Mouse (Mus musculus) adrenal gland, adult 2 months (tissue): ENCODE measurements around the gene 4930519P11Rik. TPM values are rescaled to one million over a fixed set of nuclear protein-coding genes. Genes with fewer than 3 reads are reported as not detected.

Experiments used
- DNase-seq: peaks from one replicate; pipeline ENCODE4 v3.0.0; 2021
- long read RNA-seq: library from polyadenylated mRNA; stranded (forward); transcript quantifications from one replicate; pipeline ENCODE4 v2.0.0, GENCODE M21; 2021
- polyA plus RNA-seq: library from polyadenylated mRNA; depleted of rRNA; stranded (reverse); fragments of >200 nt; gene quantifications from 2 replicates; pipeline ENCODE4 v1.2.3, GENCODE M21; 2012; rRNA removed
- total RNA-seq, 2 experiments: library from RNA; stranded (reverse); gene quantifications; 2 replicates each; pipeline ENCODE4 v1.2.3; 2021

The 4930519P11Rik gene
- under 1 TPM in 1 of 2 experiments, not detected in 1; 0.66 TPM for total RNA-seq
- 1.1 and 2.5 TPM in 2 replicates for polyA plus RNA-seq
- long read RNA-seq = 0 reads

DNA sequence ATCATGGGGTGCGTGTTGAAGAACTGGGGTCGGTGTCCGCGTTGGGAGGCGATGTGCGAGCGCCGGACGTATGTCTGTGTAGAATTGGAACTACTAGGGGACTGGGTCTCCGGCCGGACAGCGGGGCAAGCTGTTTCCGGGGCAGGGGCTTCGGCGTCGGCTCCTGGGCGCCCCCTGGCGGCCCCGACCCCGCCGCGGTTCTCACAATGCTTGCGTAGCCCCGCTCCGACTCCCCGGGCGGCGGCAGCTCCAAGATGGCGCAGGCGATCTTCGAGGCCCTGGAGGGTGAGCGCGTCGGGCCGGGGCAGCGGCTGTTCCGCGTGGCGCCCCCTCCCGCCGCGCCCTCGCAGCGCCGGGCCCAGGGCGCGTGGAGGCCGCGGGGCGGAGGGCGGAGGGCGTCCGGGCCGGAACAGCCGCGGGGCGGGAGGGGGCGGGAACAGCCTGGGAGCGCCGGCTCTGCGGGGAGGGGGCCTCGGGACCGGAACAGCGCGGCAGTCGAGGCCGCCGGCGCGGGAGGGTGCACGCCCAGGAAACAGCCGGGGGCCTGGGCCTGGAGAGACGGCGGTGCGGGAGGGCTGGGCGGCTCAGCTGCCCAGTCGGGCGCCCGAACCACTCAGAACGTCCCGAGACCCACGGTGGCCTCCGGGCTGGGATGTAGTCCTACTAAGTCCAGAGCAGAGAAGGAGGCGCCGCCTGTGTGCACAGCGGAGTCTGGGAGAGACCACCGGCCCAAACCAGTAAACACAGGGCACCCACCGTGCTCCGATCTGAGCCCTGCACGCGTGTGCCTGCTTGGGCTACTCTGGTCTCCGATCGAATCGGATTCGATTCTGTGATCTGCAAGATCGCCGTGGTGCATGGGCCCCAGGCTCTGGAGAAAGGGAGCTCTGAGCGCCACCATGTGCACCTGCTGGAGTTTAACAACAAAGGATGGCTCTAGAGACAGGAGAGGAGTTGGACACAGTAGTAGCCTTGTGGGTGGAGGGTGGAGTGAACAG, at the start of gene 4930519P11Rik, which contains the start of gene Zfp341:
4930519P11Rik (minus strand) TSS at position 320 of the 998 bp plus-strand sequence.
Zfp341 (plus strand) TSS at position 180 of the 998 bp plus-strand sequence.
- peak; percentile 93 for DNase-seq

DNA sequence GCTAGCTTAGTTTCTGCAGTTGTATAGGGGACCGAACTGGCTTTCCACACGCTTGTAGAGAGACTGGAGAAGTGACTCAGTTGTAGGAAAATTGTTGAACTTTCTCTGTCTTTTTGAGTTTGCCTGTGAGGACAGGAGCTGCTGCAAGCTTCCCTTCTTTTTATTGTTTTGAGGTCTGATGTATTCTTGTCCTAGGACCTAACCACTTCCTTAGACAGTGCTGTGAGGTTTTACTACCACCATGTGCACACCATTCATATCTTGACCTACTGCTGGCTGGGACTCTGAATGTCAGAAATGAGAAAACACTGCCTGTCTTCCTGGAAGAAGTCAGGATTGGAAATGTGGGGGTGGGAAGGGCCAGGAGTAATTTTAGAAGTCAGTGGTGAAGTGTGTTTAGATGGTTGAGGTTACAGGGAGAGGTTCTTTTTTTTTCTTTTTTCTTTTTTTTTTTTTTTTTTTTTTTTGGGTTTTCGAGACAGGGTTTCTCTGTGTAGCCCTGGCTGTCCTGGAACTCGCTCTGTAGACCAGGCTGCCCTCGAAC, 46.4 kb upstream of the 4930519P11Rik start:
- DNase-seq = no peak

DNA sequence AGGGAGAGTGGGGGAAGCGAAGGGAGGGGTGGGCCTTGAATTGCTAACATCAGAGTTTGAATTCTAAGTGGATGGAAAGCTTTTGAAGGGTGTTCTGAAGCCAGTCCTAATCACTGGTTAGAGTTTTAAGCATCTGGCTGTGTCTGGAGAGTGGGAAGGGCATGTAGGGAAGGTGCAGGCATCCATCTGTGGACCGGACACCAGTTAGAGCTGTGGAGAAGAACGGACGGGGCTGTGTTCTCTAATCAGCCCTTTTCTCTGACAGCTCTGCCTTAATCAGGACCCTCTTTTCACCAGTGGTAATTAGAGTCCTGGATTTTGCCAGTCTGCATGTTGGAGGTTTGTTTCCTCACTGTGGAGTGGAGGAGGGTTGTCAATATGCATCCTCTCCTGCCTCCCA, 45.8 kb upstream of the 4930519P11Rik start:
- DNase-seq = no peak

DNA sequence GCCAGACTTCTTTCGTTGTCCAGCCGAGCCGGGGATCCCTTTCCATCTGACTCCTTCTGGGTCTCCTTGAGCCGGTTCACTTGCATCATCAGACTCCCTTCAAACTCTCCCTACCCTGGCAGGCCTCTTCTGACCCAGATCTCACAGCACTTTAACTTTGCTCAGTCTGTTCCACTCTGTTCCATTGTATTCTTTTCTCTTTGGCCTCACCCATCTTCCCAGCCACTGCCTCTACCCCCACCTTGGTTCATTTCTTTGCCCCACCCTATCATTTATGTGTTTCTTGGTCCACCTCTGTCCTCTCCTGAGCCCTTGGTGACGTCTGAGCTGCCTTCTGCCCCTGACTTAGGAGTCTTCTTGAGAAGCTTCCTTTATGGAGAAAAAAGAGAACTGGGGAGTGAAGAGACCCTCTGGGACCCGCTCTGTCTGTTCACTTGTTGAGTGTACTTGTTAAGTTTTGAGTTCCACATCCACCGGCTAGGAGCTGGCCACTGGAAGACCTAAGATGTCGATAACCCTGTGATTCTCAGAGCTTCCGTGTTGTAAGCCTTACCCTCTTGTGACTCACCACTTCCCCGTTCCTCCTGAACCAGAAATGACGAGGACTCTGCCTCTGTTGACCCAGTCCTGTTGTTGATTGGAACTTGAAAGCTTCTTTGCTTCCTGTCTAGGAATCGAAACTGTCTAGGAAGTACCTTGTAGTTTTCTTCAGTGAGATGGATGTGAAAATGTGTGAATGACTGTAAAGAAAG, 44.4 kb upstream of the 4930519P11Rik start:
- DNase-seq = peak; percentile 70

DNA sequence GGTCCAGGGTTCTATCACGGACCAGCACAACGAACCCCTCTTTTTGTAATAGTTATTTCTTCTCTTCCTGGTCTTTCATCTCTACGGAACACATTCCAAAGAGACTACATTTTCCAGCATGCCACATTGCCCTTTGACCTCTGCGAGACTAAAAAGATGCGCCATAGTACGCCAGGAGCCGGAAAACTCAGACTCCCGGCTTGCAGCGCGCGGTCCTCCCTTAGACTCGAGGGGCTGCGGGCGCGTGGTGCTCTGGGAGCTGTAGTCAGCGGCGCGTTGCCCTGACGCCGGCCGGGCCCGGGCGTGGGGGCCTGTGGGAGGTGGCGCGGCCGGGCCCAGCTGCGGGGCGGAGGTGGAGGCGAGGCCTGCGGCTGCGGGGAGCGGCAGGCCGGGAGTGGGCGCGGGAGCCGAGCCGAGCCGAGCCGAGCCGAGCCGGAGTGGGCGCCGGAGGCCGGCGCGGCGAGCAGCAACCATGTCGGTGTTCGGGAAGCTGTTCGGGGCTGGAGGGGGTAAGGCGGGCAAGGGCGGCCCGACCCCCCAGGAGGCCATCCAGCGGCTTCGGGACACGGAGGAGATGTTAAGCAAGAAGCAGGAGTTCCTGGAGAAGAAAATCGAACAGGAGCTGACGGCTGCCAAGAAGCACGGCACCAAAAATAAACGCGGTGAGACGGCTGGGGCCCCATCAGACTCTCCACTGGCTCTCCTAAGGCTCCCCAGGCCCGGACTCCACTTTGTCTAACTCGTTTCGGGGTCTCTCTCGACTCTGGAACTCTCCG, 43.7 kb upstream of the 4930519P11Rik start:
- peak; percentile 98 for DNase-seq

DNA sequence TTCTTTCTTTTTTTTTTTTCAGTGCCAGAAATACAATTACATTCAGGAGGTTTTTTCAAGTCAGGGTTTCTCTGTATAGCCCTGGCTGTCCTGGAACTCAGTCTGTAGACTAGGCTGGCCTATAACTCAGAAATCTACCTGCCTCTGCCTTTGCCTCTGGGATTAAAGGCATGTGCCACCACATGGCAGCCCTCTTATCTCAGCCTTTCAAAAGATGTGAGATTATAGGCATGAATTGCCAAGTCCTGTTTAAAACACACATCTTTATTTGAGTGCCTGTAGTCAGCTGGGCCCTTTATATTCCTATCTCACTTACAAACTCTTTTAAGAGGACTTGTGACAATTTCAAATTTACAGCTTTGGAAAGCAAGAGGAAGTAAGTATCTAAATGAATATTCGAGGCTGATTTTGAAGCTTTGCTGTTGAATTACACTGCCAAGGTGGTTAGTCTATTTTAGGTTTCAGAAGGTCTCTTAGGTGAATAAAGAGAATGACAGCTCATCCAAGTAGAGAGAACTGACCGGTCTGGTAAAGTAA, 42.7 kb upstream of the 4930519P11Rik start:
- DNase-seq = no peak

DNA sequence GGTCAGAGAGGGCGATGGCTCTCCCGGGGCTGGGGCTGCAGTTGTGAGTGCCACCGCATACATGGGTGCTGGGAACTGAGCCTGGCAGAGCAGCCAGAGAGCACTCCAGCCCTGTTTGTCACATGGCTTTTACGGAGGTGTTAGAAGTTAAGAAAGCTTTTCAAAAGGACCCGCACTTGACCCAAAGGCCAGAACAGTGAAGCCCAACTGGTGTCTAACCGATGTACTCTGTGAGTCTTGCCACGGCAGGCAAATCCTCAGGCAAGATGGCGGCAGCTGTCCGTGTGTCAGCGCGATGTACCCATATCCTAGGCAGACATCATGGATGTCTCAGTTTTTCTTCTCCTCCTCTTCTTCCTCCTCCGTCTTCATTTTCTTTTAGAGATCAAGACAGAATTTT, 41.7 kb upstream of the 4930519P11Rik start:
- no peak for DNase-seq

DNA sequence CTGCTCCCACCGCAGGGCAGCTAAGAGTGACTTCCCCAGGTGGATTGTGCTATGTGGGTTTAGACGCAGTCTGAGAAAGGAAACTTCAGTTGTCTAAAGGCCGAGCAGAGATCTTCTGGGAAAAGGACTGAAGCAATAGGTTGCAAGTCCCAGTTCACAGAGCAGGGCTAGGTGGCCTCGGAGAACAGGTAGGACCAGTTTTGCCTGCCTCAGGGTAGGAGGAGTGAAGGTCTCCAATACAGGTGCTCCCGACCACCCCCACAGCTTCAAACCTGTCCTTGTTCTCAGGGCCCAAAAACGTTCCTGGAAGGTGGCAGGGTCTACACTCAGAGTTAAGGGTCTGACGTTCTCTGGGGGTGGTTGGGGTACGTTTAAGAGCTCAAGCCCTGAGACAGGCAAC, 38.1 kb upstream of the 4930519P11Rik start, which contains the start of gene Chmp4b:
Chmp4b (plus strand) TSS at position 343 of the 400 bp plus-strand sequence.
- DNase-seq = no peak

DNA sequence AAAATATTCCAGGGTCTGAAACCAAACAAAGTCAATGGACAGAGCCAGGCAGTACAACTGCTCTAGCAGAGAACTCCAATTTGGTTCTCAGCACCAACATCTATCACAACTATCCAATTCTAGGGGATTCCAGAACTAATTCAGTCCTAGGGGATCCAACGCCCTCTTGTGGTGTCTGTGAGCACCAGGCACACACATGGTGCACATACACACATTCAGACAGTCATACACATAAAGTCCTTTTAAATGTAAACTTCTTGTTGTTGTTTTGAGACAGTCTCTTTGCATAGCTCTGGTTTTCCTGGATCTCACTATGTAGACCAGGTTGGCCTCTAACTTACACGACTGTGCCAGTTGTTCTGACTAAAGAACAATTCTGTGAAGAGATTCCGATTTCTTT, 37.2 kb upstream of the 4930519P11Rik start:
- no peak for DNase-seq

DNA sequence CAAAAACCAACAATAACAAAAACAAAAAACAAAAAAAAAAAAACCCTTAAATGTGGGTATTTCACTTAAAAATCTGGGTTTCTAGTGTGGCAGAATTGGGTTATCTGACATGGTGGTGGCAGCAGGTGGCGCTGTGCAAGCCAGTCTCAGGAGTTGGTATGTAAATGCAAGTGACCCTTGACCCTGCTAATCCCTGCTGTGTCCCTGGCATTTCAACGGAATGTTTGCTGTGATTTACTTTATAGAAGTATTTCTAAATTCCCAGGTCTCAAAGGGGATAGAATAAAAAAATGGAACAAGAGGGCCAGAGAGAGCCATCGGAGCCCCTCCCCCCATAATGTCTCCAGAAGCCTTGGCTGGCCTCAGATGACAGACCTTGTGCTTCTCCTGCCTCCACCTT, 34.8 kb upstream of the 4930519P11Rik start:
- peak; percentile 70 for DNase-seq

DNA sequence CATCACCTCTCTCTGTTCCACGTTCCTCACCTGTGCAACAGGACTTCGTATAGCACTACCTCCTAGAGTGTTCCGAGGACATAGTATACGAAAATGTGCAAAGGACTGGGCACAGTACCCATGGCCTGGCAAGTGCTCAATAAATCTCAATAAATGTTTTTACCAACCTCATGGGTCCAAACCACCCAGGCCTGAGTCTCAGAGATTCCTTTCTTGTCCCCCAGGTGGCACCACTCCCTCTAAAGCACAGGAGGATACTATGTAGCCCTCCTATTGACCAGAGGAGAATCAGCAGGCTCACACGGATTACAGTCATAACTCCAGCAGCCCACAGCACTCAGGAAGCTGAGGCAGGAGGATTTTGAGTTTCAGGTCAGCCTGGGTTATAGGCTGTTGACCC, 33.4 kb upstream of the 4930519P11Rik start:
- DNase-seq = peak; percentile 35

DNA sequence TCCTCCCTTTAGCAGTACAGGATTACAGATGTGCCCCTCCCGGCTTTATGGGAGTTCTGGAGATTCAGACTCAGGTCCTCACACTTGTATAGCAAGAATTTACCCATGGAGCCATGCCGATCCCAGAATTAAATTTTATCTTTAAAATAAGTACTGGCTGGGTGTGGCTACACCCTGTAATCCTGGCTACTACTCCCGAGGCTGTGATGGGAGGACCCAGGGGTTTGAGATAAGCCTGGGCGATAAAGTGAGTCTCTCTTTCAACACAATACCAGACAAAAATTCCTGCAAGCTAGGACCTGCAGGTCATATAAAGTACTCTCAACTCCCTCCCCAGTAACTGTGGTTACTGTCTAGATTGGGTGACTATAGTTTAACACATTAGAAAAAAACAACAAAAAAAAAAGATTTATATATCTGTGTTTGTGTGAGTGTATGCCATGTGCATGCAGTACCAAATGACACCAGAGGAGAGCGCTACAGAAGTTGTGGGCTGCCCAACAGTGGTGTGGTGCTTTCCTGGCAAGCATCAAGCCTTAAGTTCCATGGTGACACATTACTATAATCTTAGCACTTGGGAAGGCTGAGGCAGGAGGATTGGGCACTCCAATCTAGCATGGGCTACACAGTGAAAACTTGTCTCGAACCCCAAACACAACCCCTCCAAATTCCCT, 29.6 kb upstream of the 4930519P11Rik start:
- no peak for DNase-seq

DNA sequence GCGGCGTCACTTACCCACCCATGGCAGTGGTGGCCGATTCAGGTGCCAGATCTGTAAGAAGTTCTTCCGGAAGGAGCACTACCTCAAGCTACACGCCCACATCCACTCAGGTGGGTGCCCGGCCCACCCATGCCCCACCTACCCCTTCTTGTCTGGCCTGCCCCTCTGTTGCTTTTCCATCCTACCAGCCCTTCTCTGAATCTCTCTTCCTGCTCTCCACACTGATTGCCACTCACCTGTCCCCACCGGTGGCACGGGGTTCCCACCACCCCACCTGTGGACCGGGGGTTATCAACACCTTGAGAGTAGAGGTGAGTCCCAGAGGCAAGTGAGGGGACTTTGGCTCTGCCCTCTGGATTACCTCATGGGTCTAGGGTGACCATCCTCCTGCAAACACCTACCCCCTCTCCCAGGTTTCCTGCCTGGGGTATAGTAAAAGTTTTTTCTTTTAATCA, 28.8 kb upstream of the 4930519P11Rik start:
- DNase-seq = no peak

DNA sequence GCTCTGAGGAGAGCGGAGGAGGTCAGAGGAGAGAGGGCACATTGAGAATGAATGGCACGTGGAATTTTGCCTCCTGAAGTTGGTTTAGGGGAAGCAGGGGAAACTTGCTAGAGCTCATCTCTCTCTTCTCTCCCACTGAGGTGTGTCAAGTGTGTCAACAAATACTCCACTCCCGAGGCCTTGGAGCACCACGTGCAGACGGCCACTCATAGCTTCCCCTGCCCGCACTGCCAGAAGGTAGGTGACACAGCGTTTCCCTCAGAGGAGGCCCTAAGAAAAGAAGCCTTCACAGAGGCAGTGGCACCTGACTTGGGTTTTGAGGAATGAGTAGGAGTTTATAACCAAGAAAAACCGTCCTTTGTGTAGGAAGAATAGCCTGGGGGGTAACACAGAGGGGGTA, 27.9 kb upstream of the 4930519P11Rik start:
- DNase-seq = no peak

DNA sequence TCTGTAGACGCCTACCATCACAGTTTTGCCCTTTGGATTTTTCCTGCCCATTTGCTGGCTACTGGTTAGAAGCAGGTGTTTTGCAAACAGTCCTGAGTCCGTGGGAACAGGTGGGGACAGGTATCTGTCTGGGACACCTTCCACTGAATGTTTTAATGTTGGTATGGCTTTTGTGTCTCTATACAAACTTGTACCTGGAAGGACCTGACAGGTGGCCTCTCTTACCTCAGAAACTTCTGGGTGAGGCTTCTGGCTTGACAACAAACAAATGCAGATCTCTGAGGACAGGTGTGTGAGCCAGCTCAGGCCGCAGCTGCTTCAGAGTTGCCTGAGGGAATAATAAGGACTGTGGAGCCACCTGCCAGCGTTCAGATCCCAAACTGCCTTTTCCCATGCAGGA, 25.9 kb upstream of the 4930519P11Rik start:
- DNase-seq = no peak

DNA sequence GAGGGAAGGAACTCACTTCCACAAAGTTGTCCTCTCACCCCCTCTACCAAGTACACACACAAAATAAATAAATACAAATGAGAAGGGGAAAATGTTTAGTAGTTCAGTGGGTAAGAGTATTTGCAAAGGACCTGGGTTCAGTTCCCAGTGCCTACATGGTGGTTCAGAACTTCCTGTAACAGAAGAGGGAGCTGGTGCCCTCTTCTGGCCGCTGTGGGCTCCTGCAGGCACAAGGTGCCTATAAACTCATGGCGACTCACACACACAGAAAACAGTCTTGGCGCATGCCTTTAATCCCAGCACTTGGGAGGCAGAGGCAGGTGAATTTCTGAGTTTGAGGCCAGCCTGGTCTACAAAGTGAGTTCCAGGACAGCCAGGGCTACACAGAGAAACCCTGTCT, 25.3 kb upstream of the 4930519P11Rik start:
- DNase-seq = no peak

DNA sequence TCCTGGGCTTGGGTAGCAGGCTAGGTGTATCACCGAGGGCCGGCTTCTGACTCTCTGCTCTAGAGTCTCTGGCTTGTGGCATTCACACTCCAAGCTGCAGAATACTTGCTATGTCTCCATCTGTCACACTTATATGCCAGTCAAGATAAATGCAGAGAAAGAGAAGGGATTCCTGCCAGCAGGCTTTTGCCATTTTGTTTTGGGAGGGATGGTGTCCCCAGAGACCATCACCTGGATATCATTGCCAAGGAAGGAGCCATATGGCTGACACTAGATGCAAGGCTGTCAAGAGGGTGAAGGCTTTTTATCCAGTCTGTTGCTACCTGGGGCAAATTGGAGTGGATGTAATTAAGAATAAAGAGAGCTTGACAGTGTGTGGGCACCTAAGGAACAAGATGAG, 22.6 kb upstream of the 4930519P11Rik start:
- DNase-seq = no peak

DNA sequence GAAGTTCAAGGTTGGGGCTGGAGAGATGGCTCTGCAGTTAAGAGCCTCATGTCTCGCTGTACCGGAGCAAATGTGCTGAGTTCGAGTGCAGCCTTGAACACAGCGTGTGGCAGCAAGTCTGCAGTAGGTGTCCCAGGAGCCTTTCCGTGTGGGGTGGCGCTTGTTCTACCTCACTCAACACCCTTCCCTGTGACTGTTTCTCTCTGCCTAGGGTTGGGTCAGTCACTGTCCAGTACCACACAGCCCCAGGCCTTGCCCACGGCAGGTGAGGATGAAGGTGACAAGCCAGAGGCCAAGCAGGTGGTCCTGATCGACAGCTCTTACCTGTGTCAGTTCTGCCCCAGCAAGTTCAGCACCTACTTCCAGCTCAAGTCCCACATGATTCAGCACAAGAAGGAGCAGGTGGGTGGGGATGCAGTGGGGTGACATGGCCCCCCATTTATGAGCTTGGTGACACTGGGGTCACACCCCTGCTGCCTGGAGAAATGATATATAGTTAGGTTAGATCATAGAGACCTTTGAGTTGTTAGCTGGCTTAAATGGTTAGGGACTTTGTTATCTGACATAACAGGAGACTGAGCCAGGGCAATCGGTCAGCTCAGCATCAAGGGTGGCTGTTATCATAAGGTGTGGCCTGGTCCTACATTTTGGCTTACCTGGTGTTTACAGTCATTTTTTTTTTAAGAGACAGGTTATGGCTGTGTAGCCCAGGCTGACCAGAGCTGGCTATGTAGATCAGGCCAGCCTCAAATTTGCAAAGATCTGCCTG, 20.8 kb upstream of the 4930519P11Rik start:
- no peak for DNase-seq

DNA sequence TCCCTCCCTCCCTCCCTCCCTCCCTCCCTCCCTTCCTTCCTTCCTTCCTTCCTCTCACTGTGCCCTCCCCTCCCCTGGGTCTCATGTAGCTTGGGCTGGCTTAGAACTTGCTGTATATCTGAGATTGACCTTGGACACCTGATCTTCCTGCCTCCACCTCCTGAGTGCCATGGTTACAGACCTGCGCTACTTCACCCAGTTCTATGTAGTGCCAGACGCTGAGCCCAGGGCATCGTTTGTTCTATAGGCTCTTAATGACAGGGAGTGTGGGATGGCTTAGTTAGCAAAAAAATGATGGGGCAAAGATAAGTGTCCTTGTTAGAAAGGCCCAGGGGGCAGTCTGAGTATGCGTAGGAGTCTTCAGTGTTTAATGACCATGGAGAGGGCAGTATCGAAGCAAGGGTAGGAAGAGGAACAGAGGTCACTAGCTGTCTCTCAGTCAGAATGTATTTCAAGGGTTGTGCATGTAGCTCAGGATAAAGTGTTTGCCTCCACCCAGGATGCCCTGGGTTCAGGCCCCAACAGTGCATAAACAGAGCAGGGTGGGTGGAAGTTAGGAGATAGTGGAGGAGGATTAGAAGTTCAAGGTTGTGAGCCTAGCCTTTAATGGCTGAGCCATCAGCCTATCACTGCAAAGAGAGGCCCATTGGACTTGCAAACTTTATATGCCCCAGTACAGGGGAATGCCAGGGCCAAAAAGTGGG, 20.0 kb upstream of the 4930519P11Rik start:
- no peak for DNase-seq
